Mouse (Mus musculus) T-cell, adult 2 months (primary cell): ENCODE results near the gene Wdr66.
A peak's percentile ranks its signal among the peaks of the same experiment; 100 is the strongest.
"Not testable (repeated sequence)": the region's sequence is repeated elsewhere in the genome, so short reads cannot be mapped to it uniquely, and the experiment has no call there.

Source experiments
- DNase-seq: peaks from one replicate; pipeline ENCODE4 v3.0.0; 2022; ENCODE audit warnings: low spot score

Wdr66 gene

GRCm38 (mm10) chr5:123251834-123252233 lies at the start of gene Wdr66:
Wdr66 (plus strand) TSS chr5:123252102.
- DNase-seq: peak; percentile 25

GRCm38 (mm10) chr5:123202771-123203170 lies 49.1 kb upstream of the Wdr66 start:
- not testable (repeated sequence) for DNase-seq

DNA sequence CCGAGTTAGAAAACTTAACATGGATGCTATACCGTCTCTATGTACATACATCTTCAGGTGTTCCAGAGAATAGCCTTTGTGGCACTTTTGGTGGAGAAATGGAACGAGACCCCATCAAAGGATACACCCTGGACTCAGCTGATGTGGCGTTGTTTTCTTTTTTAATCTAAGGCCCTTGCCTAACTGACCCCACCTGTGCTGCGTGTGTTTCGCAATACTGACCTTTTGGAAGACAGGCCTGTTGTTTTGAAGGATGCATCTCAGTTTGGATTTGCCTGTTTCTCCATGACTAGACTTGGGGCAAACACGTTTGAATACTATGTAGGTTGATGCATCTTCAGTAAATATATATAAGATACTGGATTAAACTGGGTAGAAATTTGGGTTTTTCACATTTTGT lies 48.3 kb upstream of the Wdr66 start:
- not testable (repeated sequence) for DNase-seq

- DNase-seq: not testable (repeated sequence)
Measured at GRCm38 (mm10) chr5:123222346-123223050, 29.4 kb upstream of the Wdr66 start.

- no peak for DNase-seq
Measured at GRCm38 (mm10) chr5:123223051-123223410, 28.9 kb upstream of the Wdr66 start.

- not testable (repeated sequence) for DNase-seq
Measured at GRCm38 (mm10) chr5:123223861-123224260, 28.0 kb upstream of the Wdr66 start.

DNA sequence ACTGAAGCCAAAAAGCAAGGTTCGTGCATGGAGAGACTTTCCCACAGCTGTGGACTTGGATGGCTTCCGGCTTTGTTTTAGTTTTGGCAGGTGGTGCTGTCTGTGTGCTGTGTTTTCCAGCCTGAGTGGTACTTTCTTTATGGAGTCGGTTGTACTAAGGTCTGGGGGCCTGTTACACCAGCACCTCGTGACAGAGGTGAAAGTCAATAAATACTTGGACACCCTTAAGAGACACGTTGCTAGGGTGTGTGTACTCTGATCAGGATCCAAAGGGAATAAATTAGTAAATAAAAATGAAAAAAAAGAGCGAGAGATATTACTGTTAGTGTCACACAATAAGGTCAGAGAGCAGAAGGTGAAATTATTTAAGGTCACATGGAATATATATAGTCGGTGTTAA lies 25.1 kb upstream of the Wdr66 start:
- no peak for DNase-seq

- DNase-seq: peak; percentile 89
Measured at GRCm38 (mm10) chr5:123227762-123228523, 24.0 kb upstream of the Wdr66 start.

DNA sequence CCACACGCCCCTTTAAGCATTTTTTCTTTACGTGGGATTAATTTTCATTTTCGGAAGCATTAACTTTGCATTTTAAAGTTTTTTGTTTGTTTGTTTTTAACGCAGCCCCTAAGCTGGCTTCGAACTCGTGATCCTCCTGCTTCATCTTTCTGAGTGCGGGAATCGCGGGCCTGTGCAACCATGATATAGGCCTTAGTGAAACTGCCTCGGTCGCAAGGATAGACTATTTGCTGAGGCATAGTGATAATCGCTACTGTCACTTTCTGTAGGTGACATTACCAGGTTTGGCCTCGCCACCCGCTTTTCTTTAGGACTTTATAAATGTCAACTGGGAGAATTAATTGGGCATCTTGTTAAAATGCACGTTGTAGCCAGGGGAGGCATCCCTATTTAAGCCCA lies 23.4 kb upstream of the Wdr66 start:
- no peak for DNase-seq

DNA sequence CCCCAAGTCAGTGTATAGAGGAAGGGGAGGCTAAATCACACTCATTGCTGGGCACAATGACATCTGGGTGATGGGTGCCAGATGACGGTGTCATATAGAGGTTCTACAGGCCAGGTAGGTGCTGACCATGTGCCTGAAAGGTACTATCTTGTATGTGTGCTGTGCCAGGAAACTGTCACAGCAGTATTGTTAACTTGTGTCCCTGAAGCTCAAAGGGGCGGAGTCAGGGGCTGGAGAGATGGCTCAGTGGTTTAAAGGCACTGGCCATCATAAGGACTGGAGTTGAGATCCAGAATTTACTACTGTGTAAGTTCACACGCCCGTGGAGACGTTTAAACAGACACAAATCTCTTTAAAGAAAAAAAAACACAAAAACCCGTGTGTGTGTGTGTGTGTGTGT lies 22.6 kb upstream of the Wdr66 start:
- DNase-seq: no peak

DNA sequence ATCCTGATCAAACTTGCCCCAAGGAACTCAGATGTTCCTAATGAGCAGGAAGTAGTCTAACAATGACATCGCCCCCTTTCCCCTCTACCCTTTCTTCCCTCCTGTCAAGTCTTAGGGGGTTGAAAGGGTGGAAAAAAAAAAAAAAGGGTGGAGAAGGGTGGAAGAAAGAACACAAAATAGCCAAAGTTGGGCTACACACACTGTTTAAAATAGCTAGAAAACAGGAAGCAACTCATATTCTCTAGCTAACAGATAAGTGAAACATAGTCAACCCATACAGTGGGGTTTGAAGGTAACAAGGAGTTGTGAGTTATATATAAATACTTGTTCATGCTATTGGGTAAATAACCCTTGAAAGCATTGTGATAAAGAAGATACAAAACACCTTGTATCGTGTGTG lies 19.7 kb upstream of the Wdr66 start:
- DNase-seq: no peak

DNA sequence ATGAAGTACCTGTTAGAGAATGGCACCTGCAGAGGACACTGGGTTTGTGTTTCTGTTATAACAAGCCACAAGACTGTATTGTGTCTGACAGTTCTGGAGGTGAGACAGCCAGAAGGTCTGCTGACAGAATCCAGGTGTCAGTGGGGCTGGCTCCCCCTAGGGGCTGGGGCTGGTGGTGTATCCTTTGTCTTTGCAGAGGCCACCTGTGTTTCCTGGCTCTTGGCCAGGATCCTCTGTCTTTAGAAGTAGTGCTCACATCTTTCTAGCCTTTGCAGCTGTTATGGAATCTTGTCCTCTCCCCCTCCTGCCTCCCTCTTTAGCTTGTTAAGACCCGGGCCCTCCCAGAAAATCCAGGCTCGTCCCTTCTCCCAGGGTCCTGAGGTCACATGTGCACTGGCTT lies 16.2 kb upstream of the Wdr66 start:
- peak; percentile 77 for DNase-seq

DNA sequence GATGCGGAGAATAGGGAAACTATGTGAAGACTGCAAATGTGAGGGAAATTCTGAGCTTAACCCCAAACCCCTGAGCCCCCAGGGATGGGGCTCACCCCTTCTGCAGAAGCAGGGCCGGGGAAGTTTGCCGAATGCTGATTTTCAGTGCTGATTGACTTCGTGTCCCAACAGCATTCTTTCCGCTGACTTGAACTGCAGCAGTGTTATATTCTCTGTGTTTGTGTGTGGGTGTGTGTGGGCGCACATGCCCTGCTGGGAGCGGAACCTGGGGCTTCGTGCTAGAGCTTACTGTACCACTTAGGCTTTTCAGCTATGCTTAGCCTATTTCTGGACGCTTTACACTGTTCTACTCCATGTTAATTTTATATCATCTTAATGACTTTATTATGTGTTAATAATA lies 15.5 kb upstream of the Wdr66 start:
- DNase-seq: no peak

GRCm38 (mm10) chr5:123239501-123239900 lies 12.4 kb upstream of the Wdr66 start:
- no peak for DNase-seq

DNA sequence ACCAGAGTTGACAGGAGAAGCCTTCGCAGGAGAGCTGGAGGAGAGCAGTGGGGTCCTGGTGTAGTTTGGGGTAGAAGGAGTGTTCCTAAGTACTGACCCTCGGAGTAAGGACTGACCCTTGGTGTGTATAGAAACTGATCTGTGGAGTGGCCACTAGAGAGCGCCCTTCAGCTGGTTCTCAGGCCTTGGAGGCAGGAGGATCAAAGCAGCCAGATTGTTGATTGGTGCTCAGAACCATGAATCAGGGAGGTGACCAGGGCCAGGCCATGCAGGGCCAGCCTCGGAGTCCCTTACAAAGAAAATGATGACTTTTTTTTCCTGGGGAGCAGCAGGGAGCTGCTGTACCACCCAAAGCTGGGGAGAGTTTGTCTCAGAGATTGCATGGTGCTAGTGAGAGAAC lies 6.4 kb upstream of the Wdr66 start:
- no peak for DNase-seq

DNA sequence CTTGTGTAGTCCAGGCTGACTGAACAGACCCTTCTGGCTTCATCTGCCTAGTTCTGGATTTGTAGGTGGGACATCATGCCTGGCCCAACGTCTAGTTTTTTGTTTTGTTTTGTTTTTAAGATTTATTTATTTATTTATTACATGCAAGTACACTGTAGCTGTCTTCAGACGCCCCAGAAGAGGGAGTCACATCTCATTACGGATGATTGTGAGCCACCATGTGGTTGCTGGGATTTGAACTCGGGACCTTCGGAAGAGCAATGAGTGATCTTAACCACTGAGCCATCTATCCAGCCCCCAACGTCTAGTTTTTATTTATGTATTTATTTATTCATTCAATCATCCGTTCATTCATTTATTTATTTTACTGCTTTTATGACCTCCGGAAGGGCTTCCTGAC lies 512 bp upstream of the Wdr66 start:
- DNase-seq: no peak

GRCm38 (mm10) chr5:123256841-123257755 lies 5.2 kb downstream of the Wdr66 start:
- no peak for DNase-seq

DNA sequence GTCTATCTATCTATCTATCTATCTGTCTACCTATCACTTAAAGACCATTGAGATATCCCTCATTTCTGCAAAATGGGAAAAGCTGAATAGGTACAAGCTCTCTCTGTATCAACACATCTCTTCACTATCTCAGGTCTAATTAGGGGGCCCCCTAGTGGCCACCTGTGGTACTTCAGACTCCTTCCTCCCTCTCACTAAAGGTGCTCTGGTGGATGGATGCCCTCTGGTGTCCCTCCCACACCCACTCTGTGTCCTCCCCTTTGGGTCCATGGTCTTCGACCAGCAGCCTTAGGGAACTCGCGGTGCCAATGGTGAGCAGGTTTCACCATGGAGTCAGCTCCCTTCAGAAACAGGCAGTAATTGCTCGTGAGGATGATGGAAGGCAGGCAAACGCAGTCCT lies 7.1 kb downstream of the Wdr66 start:
- peak; percentile 64 for DNase-seq

DNA sequence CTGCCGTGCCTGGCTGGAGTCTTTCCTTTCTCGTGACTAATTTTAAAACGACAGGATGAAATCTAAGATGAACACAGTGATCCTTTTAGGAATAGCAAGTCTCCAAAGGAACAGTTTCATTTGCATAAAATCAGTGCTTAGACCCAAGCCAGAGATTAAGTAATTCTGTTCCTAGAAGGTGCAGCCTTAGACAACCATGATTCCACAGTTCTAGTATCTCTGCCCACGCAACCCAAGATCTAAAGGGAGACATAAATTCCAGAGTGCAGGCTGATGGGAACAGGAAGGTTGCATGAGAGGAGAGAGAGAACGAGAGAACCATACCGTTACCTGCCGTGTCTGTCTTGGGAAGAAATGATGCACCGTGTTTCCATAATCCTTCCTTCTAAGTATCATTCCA lies 8.8 kb downstream of the Wdr66 start:
- no peak for DNase-seq

- no peak for DNase-seq
Measured at GRCm38 (mm10) chr5:123266909-123267308, 15.0 kb downstream of the Wdr66 start.

DNA sequence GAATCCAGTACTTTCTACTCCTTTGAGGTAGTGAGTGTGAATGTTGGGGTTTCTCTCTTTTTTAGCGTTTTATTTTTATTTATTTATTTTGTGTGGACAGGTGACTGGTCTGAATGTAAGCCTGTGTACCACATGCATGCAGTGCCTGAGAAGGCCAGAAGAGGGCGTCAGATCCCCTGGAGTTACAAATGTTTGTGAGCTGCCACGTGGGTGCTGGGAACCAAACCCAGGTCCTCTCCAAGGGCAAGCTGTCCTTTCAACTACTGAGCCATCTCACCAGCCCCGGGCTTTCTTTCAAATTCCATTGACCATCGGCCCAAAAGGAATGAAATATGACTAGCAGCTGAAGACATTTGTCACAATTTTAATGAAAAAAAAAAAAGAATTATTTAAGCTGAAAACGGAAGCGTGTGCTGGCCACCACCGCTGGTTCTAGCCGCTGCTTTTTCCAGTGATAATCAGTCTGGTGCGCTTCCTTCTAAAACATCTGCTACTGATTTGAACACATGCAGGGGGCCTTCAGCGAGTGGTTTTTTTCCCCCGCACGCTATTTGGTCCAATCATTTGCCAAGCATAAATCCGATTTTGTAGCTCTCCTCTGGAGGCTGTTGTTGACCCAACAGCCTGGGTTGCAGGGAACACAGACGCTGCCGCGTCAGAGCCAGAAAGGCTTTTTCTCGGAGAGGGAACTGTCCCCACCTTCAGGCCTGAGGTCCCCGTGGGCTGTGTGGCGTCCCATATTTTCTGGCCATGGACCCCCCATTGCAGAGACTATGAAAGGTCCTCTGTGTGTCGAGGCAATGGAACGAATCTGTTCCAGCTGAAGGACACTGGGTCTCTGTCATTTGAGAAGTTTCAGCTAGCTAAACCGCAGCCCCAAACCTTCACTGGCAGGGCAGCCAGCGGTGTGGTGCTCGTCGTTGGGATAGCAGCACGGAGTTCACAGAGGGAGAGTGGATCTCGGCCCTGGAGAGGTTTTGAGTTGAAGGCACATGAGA lies 16.9 kb downstream of the Wdr66 start:
- DNase-seq: no peak
